Mouse (Mus musculus): ENCODE measurements at regions not wholly inside any gene's neighbourhood (a gene's known extent, or its start where the extent isn't known, plus 50 kb on each side); places are given as distances from the start of the nearest gene placed in this dataset.
"Not testable (repeated sequence)": the region's sequence is repeated elsewhere in the genome, so short reads cannot be mapped to it uniquely, and the experiment has no call there.

DNA sequence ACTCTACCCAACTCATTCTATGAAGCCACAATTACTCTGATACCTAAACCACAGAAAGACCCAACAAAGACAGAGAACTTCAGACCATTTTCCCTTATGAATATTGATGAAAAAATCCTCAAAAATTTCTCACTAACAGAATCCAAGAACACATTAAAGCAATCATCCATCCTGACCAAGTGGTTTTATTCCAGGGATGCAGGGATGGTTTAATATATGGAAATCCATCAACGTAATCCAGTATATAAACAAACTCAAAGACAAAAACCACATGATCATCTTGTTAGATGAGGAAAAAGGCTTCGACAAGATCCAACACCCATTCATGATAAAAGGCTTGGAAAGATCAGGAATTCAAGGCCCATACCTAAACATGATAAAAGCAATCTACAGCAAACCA, 772.3 kb downstream of the Kcna4 start:
- not testable (repeated sequence) for TF ChIP-seq CTCF, EP300 (IDR thresholded peaks at IDR 0.05; ENCODE audit: low read depth)
